Mouse (Mus musculus) intestine, postnatal 0 days (tissue): ENCODE results near the gene 9530077C05Rik. TPM values are rescaled to one million over a fixed set of nuclear protein-coding genes. Genes with fewer than 3 reads are reported as not detected.

Source experiments
- ATAC-seq: fragments of 200-750 bp; cut with Nextera tagmentation; 2 replicates; pipeline ENCODE4 v1.8.0; 2017; ENCODE audit warnings: mild to moderate bottlenecking, moderate TSS enrichment, moderate library complexity
- H3K27ac ChIP-seq: fragments of 300-500 bp; sonication (generic); 2 replicates; pipeline ENCODE4 v1.5.1; 2014; ENCODE audit warnings: mild to moderate bottlenecking, low read depth, low read length, moderate library complexity
- H3K27me3 ChIP-seq: fragments of 300-500 bp; sonication (generic); replicated peaks from 2 replicates; pipeline ENCODE4 v1.6.1; 2014; ENCODE audit warnings: low read length, mixed read lengths; ENCODE audit not compliant: control insufficient read depth, insufficient read depth
- H3K36me3 ChIP-seq: fragments of 300-500 bp; sonication (generic); 2 replicates; pipeline ENCODE4 v1.6.1; 2014; ENCODE audit warnings: mild to moderate bottlenecking, moderate library complexity; ENCODE audit not compliant: control insufficient read depth, insufficient read depth
- H3K4me1 ChIP-seq: fragments of 300-500 bp; sonication (generic); replicated peaks from 2 replicates; pipeline ENCODE4 v1.6.1; 2014; ENCODE audit warnings: antibody characterized with exemption, low read length, mixed read lengths; ENCODE audit not compliant: control insufficient read depth, insufficient read depth
- H3K4me2 ChIP-seq: fragments of 300-500 bp; sonication (generic); replicated peaks from 2 replicates; pipeline ENCODE4 v1.6.1; 2014; ENCODE audit warnings: low read depth, mild to moderate bottlenecking, moderate library complexity
- H3K4me3 ChIP-seq: fragments of 300-500 bp; sonication (generic); 2 replicates; pipeline ENCODE4 v1.5.1; 2014; ENCODE audit warnings: low read depth, low read length
- H3K9ac ChIP-seq: fragments of 300-500 bp; sonication (generic); 2 replicates; pipeline ENCODE4 v1.6.1; 2014; ENCODE audit warnings: mild to moderate bottlenecking, low read depth, low read length
- H3K9me3 ChIP-seq: fragments of 300-500 bp; sonication (generic); 2 replicates; pipeline ENCODE4 v1.6.1; 2016; ENCODE audit warnings: mixed run types; ENCODE audit not compliant: control insufficient read depth
- CTCF ChIP-seq: sonication (generic); IDR thresholded peaks from 2 replicates; pipeline ENCODE4 v1.5.1; 2016; ENCODE audit warnings: low read depth, mild to moderate bottlenecking, control low read depth, antibody characterized with exemption, moderate library complexity
- WGBS: fragments of 180-500 bp; shearing (Covaris S2); extraction: QIAGEN DNeasy Blood & Tissue Kit; methylation state at CpG from one replicate; pipeline ENCODE4 v1.1.7; 2014; 5-methylcytosine and 5-hydroxymethylcytosine counted together
- polyA plus RNA-seq: library from polyadenylated mRNA; unstranded; fragments of >200 nt; fragmentation: Nextera tagmentation; extraction: Ambion mirVana; gene quantifications from 2 replicates; pipeline ENCODE4 v1.2.1, GENCODE M21; 2015

Gene 9530077C05Rik
- polyA plus RNA-seq, 1 experiment from 2014 or later: 2.0 TPM

GRCm38 (mm10) chr9:22469643-22470042 lies 58.3 kb downstream of the 9530077C05Rik start, which contains the start of gene Rp9:
Gene Rp9, minus strand, starts transcription at chr9:22469743.
- Histone ChIP-seq H3K4me2 (peak within 1 kb of the TSS; percentile 84), H3K9me3 (no peaks in the 10 kb centered on the region), H3K4me3 (peak within 1 kb of the TSS; percentile 95), H3K9ac (peak within 1 kb of the TSS; percentile 93; the same call in 1 of the 2 replicates), H3K4me1 (no peaks in the 10 kb centered on the region), H3K27me3 (no peaks in the 10 kb centered on the region), H3K36me3 (no peaks in the 10 kb centered on the region; the same call in 1 of the 2 replicates), H3K27ac (peak within 1 kb of the TSS; percentile 98; the same call in 1 of the 2 replicates)
- ATAC-seq: no peak
- TF ChIP-seq CTCF: no peak
- WGBS: 80% methylated on average over 3 of the region's 3 CpGs

GRCm38 (mm10) chr9:22475424-22475868 lies 64.1 kb downstream of the 9530077C05Rik start, which contains the start of gene Bbs9:
Gene Bbs9, plus strand, starts transcription at chr9:22475715.
- Histone ChIP-seq H3K36me3 (no peaks in the 10 kb centered on the region), H3K27me3 (no peaks in the 10 kb centered on the region), H3K9ac (peak within 1 kb of the TSS; percentile 47; the same call in 1 of the 2 replicates), H3K4me3 (peak within 1 kb of the TSS; percentile 62), H3K27ac (peak within 1 kb of the TSS; percentile 54; the same call in 1 of the 2 replicates), H3K9me3 (no peaks in the 10 kb centered on the region), H3K4me1 (peaks cover 3% of the 10 kb centered on the region; the same call in 1 of the 2 replicates), H3K4me2 (peak within 1 kb of the TSS; percentile 93)
- under 1% methylated on average over 25 of the region's 25 CpGs for WGBS
- ATAC-seq: peak; percentile 99
- TF ChIP-seq CTCF: no peak

DNA sequence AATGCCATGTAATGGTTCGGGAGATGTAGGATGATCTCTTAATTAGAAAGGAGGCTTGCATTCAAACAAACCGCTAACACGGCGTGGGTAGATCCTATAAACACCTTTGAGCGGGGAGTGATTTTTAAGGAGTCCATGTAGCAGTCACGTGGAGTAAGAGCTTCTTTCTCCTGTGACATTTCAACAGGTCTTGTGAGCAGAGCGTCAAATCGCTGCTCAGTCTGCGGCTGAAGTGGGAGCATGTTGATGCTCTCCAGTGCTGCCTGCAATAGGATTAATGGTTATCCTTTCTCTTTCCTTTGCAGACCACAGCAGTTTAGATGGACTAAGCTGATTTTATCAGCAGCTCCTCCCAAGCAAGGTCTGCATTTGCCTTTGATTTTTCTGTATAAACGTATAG lies 65.0 kb downstream of the 9530077C05Rik start:
- H3K9me3 ChIP-seq: no peaks in the 10 kb centered on the region
- peaks cover 3% of the 10 kb centered on the region; the same call in 1 of the 2 replicates for H3K4me1 ChIP-seq
- ATAC-seq: no peak
- H3K4me2 ChIP-seq: peak overlapping the region; percentile 93
- peak overlapping the region; percentile 62 for H3K4me3 ChIP-seq
- WGBS: 1% methylated on average over 10 of the region's 10 CpGs
- H3K27ac ChIP-seq: no peak overlapping the region
- 0 out of 2 replicates have a peak overlapping the region, but pooled peaks have one; percentile 47 for H3K9ac ChIP-seq
- H3K36me3 ChIP-seq: no peaks in the 10 kb centered on the region
- no peak for TF ChIP-seq CTCF
- H3K27me3 ChIP-seq: no peaks in the 10 kb centered on the region

DNA sequence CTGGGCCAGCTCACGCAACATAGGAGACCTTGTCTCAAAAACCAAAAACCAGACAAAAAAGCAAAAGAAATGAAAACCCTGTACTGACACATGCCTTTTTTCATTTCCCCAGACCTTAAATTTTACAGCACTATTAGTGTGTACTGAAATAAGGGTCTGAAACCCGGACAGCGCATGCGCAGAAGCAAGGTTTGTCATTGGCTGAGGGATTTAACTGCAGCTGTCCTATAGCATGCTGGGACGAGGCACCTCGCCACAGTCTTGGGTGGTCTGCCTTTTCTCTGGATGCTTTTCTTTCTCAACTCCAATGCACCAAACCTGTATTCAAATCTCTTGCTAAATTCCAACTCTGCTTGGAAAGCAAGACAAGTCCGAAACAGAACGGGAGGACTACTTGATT lies 67.6 kb downstream of the 9530077C05Rik start:
- Histone ChIP-seq H3K36me3 (no peaks in the 10 kb centered on the region), H3K27me3 (no peaks in the 10 kb centered on the region), H3K4me3 (no peak overlapping the region), H3K27ac (no peak overlapping the region), H3K9me3 (no peaks in the 10 kb centered on the region), H3K9ac (no peak overlapping the region), H3K4me1 (peaks cover 3% of the 10 kb centered on the region; the same call in 1 of the 2 replicates), H3K4me2 (no peak overlapping the region)
- 93% methylated on average over 8 of the region's 8 CpGs for WGBS
- TF ChIP-seq CTCF: no peak
- ATAC-seq: no peak

- Histone ChIP-seq H3K4me2 (no peak overlapping the region), H3K27ac (no peak overlapping the region), H3K9me3 (no peaks in the 10 kb centered on the region), H3K36me3 (no peaks in the 10 kb centered on the region), H3K4me1 (no peaks in the 10 kb centered on the region), H3K4me3 (no peak overlapping the region), H3K27me3 (no peaks in the 10 kb centered on the region), H3K9ac (no peak overlapping the region)
- no peak for TF ChIP-seq CTCF
- no peak for ATAC-seq
- 92% methylated on average over 8 of the region's 8 CpGs for WGBS
These were observed 72.7 kb downstream of the 9530077C05Rik start for GRCm38 (mm10) chr9:22483866-22484561.

DNA sequence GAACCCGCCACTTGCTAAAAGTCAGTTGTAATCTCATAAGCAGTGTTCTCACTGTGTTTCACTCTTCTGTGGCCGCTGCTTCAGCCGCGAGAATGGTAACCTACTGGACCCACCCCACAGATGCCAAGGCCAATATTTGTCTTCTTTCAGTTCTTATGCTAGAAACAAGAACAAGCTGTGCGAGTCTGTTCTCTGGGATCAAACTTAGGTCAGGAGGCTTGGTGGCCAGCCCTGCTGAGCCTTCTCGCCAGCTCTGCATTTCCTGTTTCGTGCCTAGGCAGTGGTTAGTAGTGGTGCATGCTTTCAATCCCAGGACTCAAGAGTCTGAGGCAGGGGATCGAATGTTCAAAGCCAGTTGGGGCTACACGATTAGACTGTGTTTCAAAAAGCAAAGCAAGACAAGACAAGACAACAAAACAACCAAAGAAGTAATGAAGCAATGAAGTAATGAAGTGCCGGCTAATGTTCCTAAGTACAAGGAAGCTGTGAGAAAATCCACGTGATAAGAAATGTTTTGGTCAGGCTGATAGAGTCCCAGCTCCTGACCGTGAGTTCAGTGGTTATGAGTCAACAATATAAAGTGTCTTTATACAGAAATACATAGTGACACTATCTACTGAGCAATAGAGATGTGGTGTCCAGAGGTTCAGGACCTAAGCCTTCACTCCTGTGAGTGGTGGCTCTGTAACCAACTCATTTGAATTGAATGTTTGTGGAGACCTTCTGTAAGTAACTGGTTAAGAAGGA lies 73.4 kb downstream of the 9530077C05Rik start:
- 75% methylated on average over 12 of the region's 12 CpGs for WGBS
- H3K4me2 ChIP-seq: no peak overlapping the region
- peak; percentile 64 for ATAC-seq
- H3K9ac ChIP-seq: no peak overlapping the region
- no peak overlapping the region for H3K4me3 ChIP-seq
- H3K27ac ChIP-seq: no peak overlapping the region
- H3K27me3 ChIP-seq: no peaks in the 10 kb centered on the region
- no peak for TF ChIP-seq CTCF
- no peaks in the 10 kb centered on the region for H3K4me1 ChIP-seq
- no peaks in the 10 kb centered on the region for H3K9me3 ChIP-seq
- H3K36me3 ChIP-seq: no peaks in the 10 kb centered on the region
